Mouse (Mus musculus) forebrain, embryonic 11.5 days (tissue): ENCODE data around the gene Gas7. TPM values are rescaled to one million over a fixed set of nuclear protein-coding genes. Genes with fewer than 3 reads are reported as not detected.

Experiments used
- ATAC-seq: fragments of 200-750 bp; cut with Nextera tagmentation; replicated peaks from 2 replicates; pipeline ENCODE4 v1.8.0; 2017; ENCODE audit warnings: moderate TSS enrichment; ENCODE audit not compliant: low FRiP score
- DNase-seq: peaks from one replicate; pipeline ENCODE4 v3.0.0-alpha.2; 2017; ENCODE audit warnings: low spot score
- H3K27ac ChIP-seq: fragments of 300-500 bp; sonication (generic); 2 replicates; pipeline ENCODE4 v1.5.1; 2014; ENCODE audit warnings: low read depth, low read length
- H3K27me3 ChIP-seq: fragments of 300-500 bp; sonication (generic); 2 replicates; pipeline ENCODE4 v1.6.1; 2014; ENCODE audit warnings: mild to moderate bottlenecking, low read length, mixed read lengths; ENCODE audit not compliant: control insufficient read depth, insufficient read depth
- H3K36me3 ChIP-seq: fragments of 300-500 bp; sonication (generic); 2 replicates; pipeline ENCODE4 v1.6.1; 2014; ENCODE audit warnings: mild to moderate bottlenecking, low read length, moderate library complexity, mixed read lengths; ENCODE audit not compliant: control insufficient read depth, insufficient read depth
- H3K4me1 ChIP-seq: fragments of 300-500 bp; sonication (generic); replicated peaks from 2 replicates; pipeline ENCODE4 v1.6.1; 2014; ENCODE audit warnings: low read length, mixed read lengths; ENCODE audit not compliant: control insufficient read depth, insufficient read depth
- H3K4me2 ChIP-seq: fragments of 300-500 bp; sonication (generic); 2 replicates; pipeline ENCODE4 v1.6.1; 2014; ENCODE audit warnings: low read depth, mild to moderate bottlenecking, low read length, moderate library complexity, mixed read lengths; ENCODE audit not compliant: severe bottlenecking
- H3K4me3 ChIP-seq: fragments of 300-500 bp; sonication (generic); 2 replicates; pipeline ENCODE4 v1.5.1; 2014; ENCODE audit warnings: low read depth, low read length
- H3K9ac ChIP-seq: fragments of 300-500 bp; sonication (generic); 2 replicates; pipeline ENCODE4 v1.6.1; 2014; ENCODE audit warnings: low read length
- H3K9me3 ChIP-seq: fragments of 300-500 bp; sonication (generic); 2 replicates; pipeline ENCODE4 v1.6.1; 2016; ENCODE audit warnings: low read length, mixed read lengths; ENCODE audit not compliant: control insufficient read depth
- WGBS: fragments of 180-500 bp; shearing (Covaris S2); extraction: QIAGEN DNeasy Blood & Tissue Kit; methylation state at CpG from one replicate; pipeline ENCODE4 v1.1.7; 2014; 5-methylcytosine and 5-hydroxymethylcytosine counted together
- polyA plus RNA-seq: library from polyadenylated mRNA; unstranded; fragments of >200 nt; fragmentation: Nextera tagmentation; extraction: Ambion mirVana; gene quantifications from 2 replicates; pipeline ENCODE4 v1.2.1, GENCODE M21; 2014

The Gas7 gene
- polyA plus RNA-seq, 1 experiment from 2014 or later = 3.4 TPM

- Histone ChIP-seq H3K4me2 (no peak overlapping the region), H3K27ac (no peak overlapping the region), H3K36me3 (no peaks in the 10 kb centered on the region), H3K4me1 (no peaks in the 10 kb centered on the region), H3K9me3 (no peaks in the 10 kb centered on the region), H3K27me3 (no peaks in the 10 kb centered on the region), H3K4me3 (no peak overlapping the region), H3K9ac (no peak overlapping the region)
- DNase-seq (no peak), ATAC-seq (no peak)
- WGBS = 48% methylated on average over 4 of the region's 4 CpGs
Measured at GRCm38 (mm10) chr11:67479534-67479933, 24.3 kb downstream of the Gas7 start.

DNA sequence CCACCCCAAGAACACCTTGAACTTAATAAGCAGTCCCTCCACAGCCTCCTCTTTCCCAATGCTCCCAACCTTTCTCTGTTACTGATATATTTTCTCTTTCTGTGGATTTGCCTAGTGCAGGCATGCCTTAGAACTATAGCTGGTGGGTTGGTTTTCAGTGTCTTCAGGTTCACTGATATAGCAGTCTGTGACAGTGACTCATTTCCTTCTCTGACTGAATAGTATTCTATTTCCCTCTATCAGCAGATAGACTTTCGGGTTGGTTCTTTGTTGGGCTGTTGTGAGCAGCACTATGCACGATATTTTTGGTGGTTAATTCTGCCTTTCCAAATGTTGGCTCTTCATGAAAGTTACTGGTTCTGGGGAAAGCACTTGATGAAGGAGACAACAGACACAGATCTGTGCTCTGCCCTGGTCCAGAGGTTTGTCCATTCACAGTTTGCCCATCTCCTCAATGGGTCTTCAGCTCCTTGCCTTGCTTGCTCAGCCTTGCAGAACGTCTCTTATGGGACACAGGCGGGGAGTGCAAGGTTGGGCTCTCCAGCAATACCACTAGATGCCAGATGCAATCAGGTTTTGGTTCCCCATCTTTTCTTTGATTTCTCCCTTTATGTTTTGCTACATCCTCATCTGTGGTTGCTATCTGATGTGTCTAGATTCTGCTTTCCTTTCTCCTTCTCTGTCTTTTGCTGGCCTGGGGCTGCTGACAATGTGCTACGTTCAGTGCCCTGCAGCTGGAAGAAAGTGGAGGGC is 25.1 kb downstream of the Gas7 start:
- no peaks in the 10 kb centered on the region for H3K4me1 ChIP-seq
- no peaks in the 10 kb centered on the region for H3K27me3 ChIP-seq
- H3K36me3 ChIP-seq = no peaks in the 10 kb centered on the region
- no peak overlapping the region for H3K27ac ChIP-seq
- 87% methylated on average over 5 of the region's 5 CpGs for WGBS
- H3K4me2 ChIP-seq = no peak overlapping the region
- H3K9ac ChIP-seq = no peak overlapping the region
- ATAC-seq = no peak
- no peak overlapping the region for H3K4me3 ChIP-seq
- no peak for DNase-seq
- H3K9me3 ChIP-seq = no peaks in the 10 kb centered on the region

- Histone ChIP-seq H3K9me3 (no peaks in the 10 kb centered on the region), H3K4me2 (no peak overlapping the region), H3K4me1 (no peaks in the 10 kb centered on the region), H3K36me3 (no peaks in the 10 kb centered on the region), H3K27me3 (no peaks in the 10 kb centered on the region), H3K4me3 (no peak overlapping the region), H3K9ac (no peak overlapping the region), H3K27ac (no peak overlapping the region)
- DNase-seq (no peak), ATAC-seq (no peak)
- WGBS = 74% methylated on average over 5 of the region's 5 CpGs
Measured at GRCm38 (mm10) chr11:67481691-67482090, 26.5 kb downstream of the Gas7 start.

DNA sequence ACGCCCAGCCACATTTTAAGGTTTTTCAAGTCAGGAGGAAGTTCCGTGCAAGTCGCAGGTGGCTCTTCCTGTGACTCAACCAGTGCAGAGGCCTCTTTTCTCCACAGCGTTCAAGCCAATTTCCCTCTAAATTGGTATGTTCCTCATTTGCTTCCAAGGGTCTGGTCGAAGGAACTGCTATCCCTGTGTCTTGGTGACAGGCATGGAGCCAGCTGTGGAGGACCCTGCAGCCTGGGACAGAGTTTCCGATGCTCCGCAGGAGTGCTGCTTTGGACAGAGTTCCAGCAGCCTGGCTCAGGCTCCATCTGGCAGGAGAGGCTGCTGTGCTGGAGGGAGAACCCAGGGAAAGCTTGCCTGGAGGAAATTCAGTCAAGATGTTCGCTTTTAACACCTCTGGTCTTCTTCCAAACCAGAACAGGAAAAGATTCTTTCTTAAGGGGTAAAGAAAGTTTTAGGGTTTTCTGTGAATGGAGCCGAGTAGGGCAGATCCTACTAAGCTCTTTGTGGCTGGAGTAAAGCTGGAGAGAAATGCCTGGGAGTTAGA is 27.1 kb downstream of the Gas7 start:
- Histone ChIP-seq H3K9me3 (no peaks in the 10 kb centered on the region), H3K9ac (no peak overlapping the region), H3K4me3 (no peak overlapping the region), H3K27me3 (no peaks in the 10 kb centered on the region), H3K4me1 (no peaks in the 10 kb centered on the region), H3K36me3 (no peaks in the 10 kb centered on the region), H3K4me2 (no peak overlapping the region), H3K27ac (no peak overlapping the region)
- DNase-seq = no peak
- 72% methylated on average over 9 of the region's 9 CpGs for WGBS
- no peak for ATAC-seq

GRCm38 (mm10) chr11:67488156-67488555 is 32.9 kb downstream of the Gas7 start:
- WGBS = 90% methylated on average over 12 of the region's 12 CpGs

DNA sequence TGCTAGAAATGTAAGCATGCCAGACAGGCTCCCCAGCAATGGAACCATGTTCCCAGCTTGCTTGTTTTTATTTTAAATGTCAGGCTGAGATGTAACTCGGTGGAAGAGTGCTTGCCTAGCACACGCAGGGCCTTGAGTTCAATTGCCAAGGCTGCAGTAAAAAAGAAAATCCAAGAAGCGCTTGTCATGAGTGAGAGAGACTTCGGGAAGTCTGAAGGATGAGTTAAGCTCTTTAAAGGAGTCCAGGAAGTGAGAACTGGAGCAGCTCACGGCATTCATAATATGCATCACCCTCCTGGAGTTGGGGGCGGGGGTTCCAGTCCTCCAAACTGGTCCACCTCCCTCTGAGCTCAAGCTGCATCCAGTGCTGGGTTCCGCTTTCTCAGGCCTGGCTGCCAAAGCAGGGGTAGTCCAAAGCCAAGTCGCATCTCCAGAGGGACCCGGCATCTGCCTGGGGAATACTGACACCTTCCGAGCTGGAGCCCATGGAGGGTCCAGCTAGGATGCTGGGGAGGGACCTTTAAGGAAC is 34.5 kb downstream of the Gas7 start:
- Histone ChIP-seq H3K4me2 (no peak overlapping the region), H3K36me3 (no peaks in the 10 kb centered on the region), H3K9me3 (no peaks in the 10 kb centered on the region), H3K27me3 (no peaks in the 10 kb centered on the region), H3K27ac (no peak overlapping the region), H3K4me3 (no peak overlapping the region), H3K9ac (no peak overlapping the region), H3K4me1 (no peaks in the 10 kb centered on the region)
- DNase-seq (no peak), ATAC-seq (no peak)
- 78% methylated on average over 10 of the region's 10 CpGs for WGBS

More at GRCm38 (mm10) chr11:67488156-67488555, 32.9 kb downstream of the Gas7 start:
- Histone ChIP-seq H3K4me1 (no peaks in the 10 kb centered on the region), H3K4me3 (no peak overlapping the region), H3K9me3 (no peaks in the 10 kb centered on the region), H3K4me2 (no peak overlapping the region), H3K9ac (no peak overlapping the region), H3K36me3 (no peaks in the 10 kb centered on the region), H3K27ac (no peak overlapping the region), H3K27me3 (no peaks in the 10 kb centered on the region)
- DNase-seq (no peak), ATAC-seq (no peak)

GRCm38 (mm10) chr11:67496796-67497195 is 41.6 kb downstream of the Gas7 start:
- Histone ChIP-seq H3K36me3 (no peaks in the 10 kb centered on the region), H3K9me3 (no peaks in the 10 kb centered on the region), H3K27me3 (no peaks in the 10 kb centered on the region), H3K4me3 (no peak overlapping the region), H3K4me2 (no peak overlapping the region), H3K27ac (no peak overlapping the region), H3K9ac (no peak overlapping the region), H3K4me1 (no peaks in the 10 kb centered on the region)
- ATAC-seq = no peak
- WGBS = 65% methylated on average over 1 of the region's 1 CpGs
- DNase-seq = no peak

DNA sequence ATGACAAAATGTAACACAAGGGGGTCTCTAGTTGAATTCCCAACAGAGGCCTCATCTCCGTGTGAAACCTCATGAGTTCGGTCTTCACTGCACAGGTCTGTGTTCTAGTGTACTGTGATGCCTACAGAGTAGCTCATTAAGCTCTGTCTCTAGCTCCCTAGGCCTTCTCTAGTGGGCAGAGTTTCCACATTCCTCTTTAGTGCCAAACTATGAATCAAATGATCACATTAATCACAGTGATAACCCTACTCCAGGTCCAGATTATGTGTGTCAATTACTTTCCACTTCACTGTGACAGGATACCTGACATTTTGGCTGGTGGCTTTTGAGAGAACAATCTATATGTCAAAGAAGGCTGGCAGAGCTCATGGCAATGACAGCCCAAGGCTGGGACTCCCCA is 44.9 kb downstream of the Gas7 start:
- DNase-seq = no peak
- no peak overlapping the region for H3K4me3 ChIP-seq
- no peaks in the 10 kb centered on the region for H3K36me3 ChIP-seq
- no peak for ATAC-seq
- no peak overlapping the region for H3K4me2 ChIP-seq
- no peak overlapping the region for H3K9ac ChIP-seq
- 97% methylated on average over 2 of the region's 2 CpGs for WGBS
- H3K4me1 ChIP-seq = no peaks in the 10 kb centered on the region
- no peaks in the 10 kb centered on the region for H3K27me3 ChIP-seq
- no peak overlapping the region for H3K27ac ChIP-seq
- no peaks in the 10 kb centered on the region for H3K9me3 ChIP-seq
